Mouse (Mus musculus) forebrain, postnatal 0 days (tissue): ENCODE data around the gene Cdadc1. TPM values are rescaled to one million over a fixed set of nuclear protein-coding genes. Genes with fewer than 3 reads are reported as not detected.

Experiments used
- ATAC-seq: fragments of 200-750 bp; cut with Nextera tagmentation; 2 replicates; pipeline ENCODE4 v1.8.0; 2017; ENCODE audit warnings: mild to moderate bottlenecking, moderate library complexity
- DNase-seq: peaks from one replicate; pipeline ENCODE4 v3.0.0-alpha.2; 2015
- H3K27ac ChIP-seq: fragments of 300-500 bp; sonication (generic); 2 replicates; pipeline ENCODE4 v1.5.1; 2014; ENCODE audit warnings: low read depth, mild to moderate bottlenecking, antibody characterized with exemption, low read length, moderate library complexity, mixed read lengths
- H3K27me3 ChIP-seq: fragments of 300-500 bp; sonication (generic); 2 replicates; pipeline ENCODE4 v1.6.1; 2014; ENCODE audit warnings: mild to moderate bottlenecking, low read length, mixed read lengths; ENCODE audit not compliant: insufficient read depth
- H3K36me3 ChIP-seq: fragments of 300-500 bp; sonication (generic); 2 replicates; pipeline ENCODE4 v1.6.1; 2014; ENCODE audit warnings: mild to moderate bottlenecking, moderate library complexity; ENCODE audit not compliant: insufficient read depth
- H3K4me1 ChIP-seq: fragments of 300-500 bp; sonication (generic); 2 replicates; pipeline ENCODE4 v1.6.1; 2014; ENCODE audit warnings: antibody characterized with exemption; ENCODE audit not compliant: insufficient read depth
- H3K4me2 ChIP-seq: fragments of 300-500 bp; sonication (generic); 2 replicates; pipeline ENCODE4 v1.6.1; 2014; ENCODE audit warnings: low read depth, mild to moderate bottlenecking, moderate library complexity
- H3K4me3 ChIP-seq: fragments of 300-500 bp; sonication (generic); 2 replicates; pipeline ENCODE4 v1.5.1; 2014; ENCODE audit warnings: low read depth, low read length, mixed read lengths
- H3K9ac ChIP-seq: fragments of 300-500 bp; sonication (generic); 2 replicates; pipeline ENCODE4 v1.6.1; 2014; ENCODE audit warnings: mild to moderate bottlenecking
- H3K9me3 ChIP-seq: fragments of 300-500 bp; sonication (generic); 2 replicates; pipeline ENCODE4 v1.6.1; 2016; ENCODE audit warnings: low read length
- CTCF ChIP-seq: sonication (generic); IDR thresholded peaks from 2 replicates; pipeline ENCODE4 v1.5.1; 2016; ENCODE audit warnings: antibody characterized with exemption, control low read depth, low read depth
- WGBS: fragments of 180-500 bp; shearing (Covaris S2); extraction: QIAGEN DNeasy Blood & Tissue Kit; methylation state at CpG from one replicate; pipeline ENCODE4 v1.1.7; 2014; 5-methylcytosine and 5-hydroxymethylcytosine counted together
- polyA plus RNA-seq: library from polyadenylated mRNA; unstranded; fragments of >200 nt; fragmentation: Nextera tagmentation; extraction: Ambion mirVana; gene quantifications from 2 replicates; pipeline ENCODE4 v1.2.1, GENCODE M21; 2015
- total RNA-seq: library from RNA; depleted of rRNA; stranded (reverse); fragments of >200 nt; gene quantifications from 2 replicates; pipeline ENCODE4 v1.2.3, GENCODE M21; 2014

The Cdadc1 gene
- total and polyA plus RNA-seq, 2 experiments from 2014 or later: 5.1 to 34.6 TPM

GRCm38 (mm10) chr14:59554025-59554424 is 43.7 kb downstream of the Cdadc1 start:
- TF ChIP-seq CTCF: peak; percentile 62
- Histone ChIP-seq H3K9ac (no peak overlapping the region), H3K27me3 (no peaks in the 10 kb centered on the region), H3K36me3 (no peaks in the 10 kb centered on the region), H3K4me2 (no peak overlapping the region), H3K27ac (no peak overlapping the region), H3K9me3 (no peaks in the 10 kb centered on the region), H3K4me1 (no peaks in the 10 kb centered on the region), H3K4me3 (no peak overlapping the region)
- DNase-seq (peak; percentile 34), ATAC-seq (peak; percentile 45; the same call in 1 of the 2 replicates)
- 63% methylated on average over 5 of the region's 5 CpGs for WGBS

- ATAC-seq: no peak
- Histone ChIP-seq H3K9me3 (no peaks in the 10 kb centered on the region), H3K4me1 (no peaks in the 10 kb centered on the region), H3K4me2 (no peak overlapping the region), H3K27ac (no peak overlapping the region), H3K9ac (no peak overlapping the region), H3K36me3 (no peaks in the 10 kb centered on the region), H3K4me3 (no peak overlapping the region), H3K27me3 (no peaks in the 10 kb centered on the region)
- no peak for TF ChIP-seq CTCF
- WGBS: 79% methylated on average over 8 of the region's 8 CpGs
- DNase-seq: no peak
Measured at GRCm38 (mm10) chr14:59551956-59552355, 45.8 kb downstream of the Cdadc1 start.

- no peak for DNase-seq
Measured at GRCm38 (mm10) chr14:59550841-59551240, 46.9 kb downstream of the Cdadc1 start.

DNA sequence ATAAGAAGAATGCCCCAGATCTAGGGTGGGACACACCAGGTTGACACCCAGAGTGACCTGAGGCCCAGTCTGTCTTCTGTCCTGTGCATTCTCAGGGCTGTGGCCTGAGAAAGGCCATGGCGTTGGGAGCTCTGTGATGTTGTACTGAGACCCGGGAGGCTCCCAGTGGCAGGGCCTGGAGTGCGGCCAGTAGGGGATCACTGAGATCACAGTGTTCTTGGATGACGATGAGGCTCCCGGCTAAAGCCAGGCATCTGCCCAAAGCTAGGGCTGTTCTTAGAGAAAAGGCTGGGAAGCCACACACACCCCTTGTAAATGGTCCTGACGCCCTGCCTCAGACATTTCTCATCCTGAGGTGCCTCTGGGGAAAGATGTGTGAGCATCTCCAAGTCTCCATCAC is 48.7 kb downstream of the Cdadc1 start:
- H3K4me1 ChIP-seq: no peaks in the 10 kb centered on the region
- ATAC-seq: no peak
- no peak for TF ChIP-seq CTCF
- H3K4me2 ChIP-seq: no peak overlapping the region
- no peak for DNase-seq
- no peak overlapping the region for H3K9ac ChIP-seq
- 52% methylated on average over 6 of the region's 6 CpGs for WGBS
- no peak overlapping the region for H3K27ac ChIP-seq
- no peaks in the 10 kb centered on the region for H3K27me3 ChIP-seq
- H3K9me3 ChIP-seq: no peaks in the 10 kb centered on the region
- no peak overlapping the region for H3K4me3 ChIP-seq
- H3K36me3 ChIP-seq: no peaks in the 10 kb centered on the region

More at GRCm38 (mm10) chr14:59550841-59551240, 46.9 kb downstream of the Cdadc1 start:
- Histone ChIP-seq H3K27me3 (no peaks in the 10 kb centered on the region), H3K4me2 (no peak overlapping the region), H3K4me1 (no peaks in the 10 kb centered on the region), H3K9me3 (no peaks in the 10 kb centered on the region), H3K27ac (no peak overlapping the region), H3K9ac (no peak overlapping the region), H3K4me3 (no peak overlapping the region), H3K36me3 (no peaks in the 10 kb centered on the region)
- TF ChIP-seq CTCF: no peak
- ATAC-seq: no peak
- 88% methylated on average over 2 of the region's 2 CpGs for WGBS

GRCm38 (mm10) chr14:59548532-59548931 is 49.2 kb downstream of the Cdadc1 start:
- H3K4me2 ChIP-seq: no peak overlapping the region
- no peaks in the 10 kb centered on the region for H3K36me3 ChIP-seq
- H3K4me3 ChIP-seq: no peak overlapping the region
- H3K9ac ChIP-seq: no peak overlapping the region
- no peak for TF ChIP-seq CTCF
- no peak for DNase-seq
- no peaks in the 10 kb centered on the region for H3K27me3 ChIP-seq
- H3K9me3 ChIP-seq: no peaks in the 10 kb centered on the region
- H3K4me1 ChIP-seq: no peaks in the 10 kb centered on the region
- no peak overlapping the region for H3K27ac ChIP-seq
- no peak for ATAC-seq
- WGBS: 33% methylated on average over 2 of the region's 2 CpGs

DNA sequence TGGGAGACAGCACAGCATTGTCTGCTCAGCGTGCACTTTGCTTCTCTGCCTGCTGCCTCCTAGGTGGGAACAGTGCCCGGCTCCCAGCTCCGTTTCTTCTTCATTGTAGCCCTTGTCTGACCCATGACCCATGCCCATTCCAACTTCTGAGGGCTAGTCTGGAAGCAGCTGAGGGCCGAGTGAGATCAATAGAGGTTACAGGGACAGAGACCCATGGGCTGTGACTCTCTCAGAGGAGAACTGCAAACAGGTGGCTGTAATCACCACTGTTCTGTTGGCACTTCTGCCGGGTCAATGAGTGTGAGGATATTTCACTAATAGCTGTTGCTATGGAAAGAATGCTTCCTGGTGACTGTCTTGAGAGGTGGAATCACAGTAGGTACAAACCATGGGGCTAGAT is 50.2 kb downstream of the Cdadc1 start:
- no peak overlapping the region for H3K4me2 ChIP-seq
- no peak overlapping the region for H3K4me3 ChIP-seq
- H3K9me3 ChIP-seq: no peaks in the 10 kb centered on the region
- ATAC-seq (no peak), DNase-seq (no peak)
- no peak for TF ChIP-seq CTCF
- H3K9ac ChIP-seq: no peak overlapping the region
- H3K27ac ChIP-seq: no peak overlapping the region
- no peaks in the 10 kb centered on the region for H3K4me1 ChIP-seq
- 77% methylated on average over 5 of the region's 5 CpGs for WGBS
- no peaks in the 10 kb centered on the region for H3K36me3 ChIP-seq
- no peaks in the 10 kb centered on the region for H3K27me3 ChIP-seq

- ATAC-seq (no peak), DNase-seq (no peak)
- no peak overlapping the region for H3K27ac ChIP-seq
- 85% methylated on average over 7 of the region's 7 CpGs for WGBS
- no peaks in the 10 kb centered on the region for H3K36me3 ChIP-seq
- no peak overlapping the region for H3K9ac ChIP-seq
- H3K4me3 ChIP-seq: no peak overlapping the region
- TF ChIP-seq CTCF: no peak
- H3K4me2 ChIP-seq: no peak overlapping the region
- H3K27me3 ChIP-seq: no peaks in the 10 kb centered on the region
- no peaks in the 10 kb centered on the region for H3K4me1 ChIP-seq
- H3K9me3 ChIP-seq: no peaks in the 10 kb centered on the region
Measured at GRCm38 (mm10) chr14:59546162-59546880, 51.4 kb downstream of the Cdadc1 start.
